Mouse (Mus musculus) frontal cortex, postnatal 10 days (tissue): ENCODE measurements at regions not wholly inside any gene's neighbourhood (a gene's known extent, or its start where the extent isn't known, plus 50 kb on each side); places are given as distances from the start of the nearest gene placed in this dataset.

Source experiments
- DNase-seq, 2 experiments: peaks; one replicate each; pipeline ENCODE4 v3.0.0; 2022; ENCODE audit warnings: low spot score in 2 of 2, mixed read lengths in 1 of 2

DNA sequence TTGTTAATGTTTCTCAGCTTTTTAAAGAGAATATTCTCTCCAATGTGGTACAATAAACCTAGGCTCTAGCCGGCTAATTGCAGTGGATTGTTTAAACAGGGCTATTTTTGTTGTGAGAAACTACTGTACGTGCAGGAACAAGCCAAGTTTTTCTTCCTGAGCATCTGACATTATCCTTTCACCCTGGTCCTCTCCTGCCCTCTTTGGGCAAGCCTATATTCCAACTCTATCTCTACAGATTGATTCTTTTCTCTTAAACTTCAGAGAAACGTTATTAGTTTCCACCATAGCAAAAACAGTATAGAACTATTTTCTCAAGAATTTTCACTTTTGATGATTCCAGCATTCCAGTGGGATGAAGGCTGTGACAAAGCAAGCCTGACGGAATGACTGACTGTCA lies 535.2 kb downstream of the Fgf9 start:
- no peak for DNase-seq

DNA sequence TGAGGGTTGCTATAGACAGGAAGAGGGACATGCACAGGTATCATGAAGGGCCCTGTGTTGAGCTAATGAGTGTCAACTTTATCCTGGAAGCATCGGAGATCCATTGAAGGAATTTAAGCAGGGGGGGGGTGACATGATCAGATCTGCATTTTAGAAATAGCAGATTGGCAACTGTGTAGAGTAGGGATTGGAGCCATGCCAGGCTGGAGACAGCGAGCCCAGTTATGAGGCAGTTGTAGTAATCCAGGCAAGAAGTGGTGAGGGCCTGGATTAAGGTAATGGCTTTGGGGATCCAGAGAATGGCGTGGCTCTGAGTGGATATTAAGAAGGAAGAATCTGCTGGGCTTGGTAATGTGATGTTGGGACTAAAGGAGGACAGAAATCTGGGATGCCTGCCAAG lies 528.5 kb downstream of the Fgf9 start:
- no peak for DNase-seq

- DNase-seq = no peak
These were observed 527.5 kb downstream of the Fgf9 start for GRCm38 (mm10) chr14:58597810-58598209.

DNA sequence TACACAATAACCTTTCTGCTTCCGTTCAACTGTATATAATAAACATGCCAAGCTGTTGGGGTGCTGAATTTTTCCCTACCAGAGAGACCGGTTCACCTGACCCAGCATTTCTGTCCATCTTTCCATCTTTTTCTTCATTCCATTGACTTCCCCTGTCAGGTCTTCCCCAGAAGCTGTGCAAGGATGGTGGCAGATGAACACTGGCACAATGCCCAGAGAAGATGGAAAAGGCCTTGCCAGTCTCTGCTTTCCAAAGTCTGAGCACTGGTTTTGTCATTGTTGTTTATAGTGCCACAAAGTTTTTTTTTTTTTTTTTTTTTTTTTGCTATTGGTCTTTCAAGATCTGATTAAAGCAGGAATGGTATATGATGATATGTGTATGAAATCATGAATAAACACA lies 526.6 kb downstream of the Fgf9 start:
- no peak for DNase-seq

GRCm38 (mm10) chr14:58581806-58582205 lies 511.5 kb downstream of the Fgf9 start:
- DNase-seq = no peak

- no peak for DNase-seq
These were observed 499.7 kb downstream of the Fgf9 start for GRCm38 (mm10) chr14:58570021-58570420.

DNA sequence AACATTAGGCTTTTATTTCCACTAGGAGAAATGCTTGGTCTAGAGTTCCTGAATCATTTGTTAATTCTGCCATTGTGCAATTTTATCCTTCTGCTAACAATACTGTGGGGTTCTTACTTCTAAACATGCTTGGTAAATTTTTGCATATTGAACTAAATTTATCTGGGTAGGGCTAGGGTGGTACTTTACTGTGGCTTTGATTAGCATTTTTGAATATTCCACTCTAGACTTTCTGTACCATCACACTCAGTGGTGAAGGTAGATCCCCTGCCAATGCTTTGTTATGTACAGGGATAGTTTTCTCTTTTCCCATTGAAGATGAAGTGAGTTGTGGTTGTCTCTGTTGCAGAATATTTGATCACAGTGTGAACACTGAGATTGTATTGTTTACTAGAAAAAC lies 497.1 kb downstream of the Fgf9 start:
- no peak for DNase-seq

DNA sequence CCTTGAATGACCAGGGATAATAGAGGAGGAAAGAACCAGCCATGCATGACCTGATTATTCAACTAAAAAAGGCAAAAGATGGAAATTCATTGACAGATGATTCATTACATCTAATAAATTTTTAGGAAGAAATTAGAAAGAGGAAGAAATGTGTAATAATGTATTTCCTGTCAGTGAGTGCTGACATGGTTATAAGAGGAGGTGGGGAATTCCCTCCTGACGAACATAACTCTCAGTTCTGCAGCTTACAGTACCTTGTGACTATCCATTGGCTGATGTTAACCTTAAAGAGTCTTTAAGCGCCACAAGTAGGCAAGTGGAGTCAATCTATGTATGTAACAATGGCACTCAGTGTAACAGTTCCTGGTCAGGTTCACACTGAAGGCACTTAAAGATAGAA lies 492.7 kb downstream of the Fgf9 start:
- no peak for DNase-seq

DNA sequence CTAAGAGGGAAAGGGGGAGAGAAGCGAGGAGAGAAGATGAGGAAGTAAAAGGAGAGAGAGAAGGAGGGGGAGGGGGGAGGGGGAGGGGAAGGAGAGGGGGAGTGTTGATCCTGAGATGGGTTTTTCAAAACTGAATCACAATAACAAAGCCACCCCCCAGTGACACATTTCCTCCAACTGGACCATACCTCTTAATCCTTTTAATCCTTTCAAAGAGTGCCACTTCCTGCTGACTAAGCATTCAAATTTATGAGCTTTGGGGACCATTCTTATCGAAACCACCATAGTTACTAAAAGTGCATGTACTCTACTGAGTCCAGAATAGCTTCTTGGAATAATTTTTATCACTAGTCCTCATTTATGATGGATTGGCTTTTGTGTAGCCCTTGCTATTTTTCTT lies 480.4 kb downstream of the Fgf9 start:
- DNase-seq = no peak

DNA sequence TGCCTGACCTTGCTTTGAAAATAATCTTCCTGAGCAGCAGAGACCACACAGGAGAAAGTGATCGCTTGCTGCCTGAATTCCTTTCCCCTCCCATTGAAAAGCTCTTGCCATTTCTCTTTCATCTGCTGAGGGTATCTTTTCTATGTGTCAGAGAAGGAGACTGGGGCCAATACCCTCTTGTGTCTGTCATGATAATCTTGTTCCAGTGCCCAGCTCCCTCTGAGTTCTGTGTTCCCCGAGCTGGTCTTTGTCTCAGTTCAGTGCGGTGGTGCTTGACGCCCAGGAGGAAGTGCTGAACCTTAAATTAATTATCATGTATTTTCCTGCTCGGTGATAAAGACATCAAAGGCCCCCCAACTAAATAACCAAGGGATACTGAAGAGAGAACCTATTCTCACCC lies 475.4 kb downstream of the Fgf9 start:
- DNase-seq = no peak

DNA sequence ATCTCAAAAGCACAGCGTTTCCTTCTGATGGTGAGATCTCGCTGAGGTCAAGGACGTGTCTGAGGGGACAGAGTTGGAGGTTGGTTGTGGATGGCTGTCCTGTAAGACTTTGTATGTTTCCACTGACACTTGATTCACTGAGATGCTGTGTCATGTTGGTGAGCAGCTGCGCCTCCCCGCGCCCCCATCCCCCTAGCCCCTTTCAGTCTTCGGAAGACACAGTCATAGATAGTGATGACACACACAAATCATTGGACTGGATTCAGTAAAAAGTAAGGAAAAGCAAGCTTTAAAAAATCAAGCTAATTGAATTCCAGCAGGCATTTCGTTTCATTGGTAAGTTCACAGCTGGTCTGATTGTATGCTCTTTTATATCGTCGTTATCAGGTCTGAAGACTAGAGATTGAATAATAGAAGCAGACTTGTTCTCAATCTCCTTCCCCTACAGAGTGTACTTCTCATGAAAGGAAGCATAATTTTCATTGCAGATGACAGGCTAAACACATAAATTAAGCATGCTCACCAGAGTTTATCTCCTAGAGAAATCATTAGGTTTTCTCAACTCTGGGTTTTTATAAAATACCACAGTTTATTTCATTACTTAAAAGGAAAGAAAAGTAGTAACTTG lies 472.9 kb downstream of the Fgf9 start:
- DNase-seq = no peak

DNA sequence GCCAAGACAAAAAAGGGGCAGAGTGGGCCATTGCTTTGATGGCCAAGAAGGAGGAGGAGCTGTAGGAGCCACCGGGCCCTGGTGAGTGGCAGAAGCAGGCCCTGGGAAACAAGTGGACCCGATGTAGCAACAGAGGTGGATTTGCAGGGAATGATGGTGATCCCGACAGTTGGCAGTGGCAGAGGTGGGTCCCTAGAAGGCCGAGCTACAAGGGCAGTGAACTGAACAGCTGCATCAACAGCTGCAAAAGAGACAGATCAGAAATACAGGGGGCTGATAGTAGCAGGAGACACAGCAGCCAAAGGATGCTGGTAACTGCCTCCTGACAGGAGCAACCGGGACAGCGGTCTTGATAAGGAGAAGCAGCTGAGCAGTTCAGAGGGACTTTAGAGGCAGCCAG lies 467.8 kb downstream of the Fgf9 start:
- no peak for DNase-seq

DNA sequence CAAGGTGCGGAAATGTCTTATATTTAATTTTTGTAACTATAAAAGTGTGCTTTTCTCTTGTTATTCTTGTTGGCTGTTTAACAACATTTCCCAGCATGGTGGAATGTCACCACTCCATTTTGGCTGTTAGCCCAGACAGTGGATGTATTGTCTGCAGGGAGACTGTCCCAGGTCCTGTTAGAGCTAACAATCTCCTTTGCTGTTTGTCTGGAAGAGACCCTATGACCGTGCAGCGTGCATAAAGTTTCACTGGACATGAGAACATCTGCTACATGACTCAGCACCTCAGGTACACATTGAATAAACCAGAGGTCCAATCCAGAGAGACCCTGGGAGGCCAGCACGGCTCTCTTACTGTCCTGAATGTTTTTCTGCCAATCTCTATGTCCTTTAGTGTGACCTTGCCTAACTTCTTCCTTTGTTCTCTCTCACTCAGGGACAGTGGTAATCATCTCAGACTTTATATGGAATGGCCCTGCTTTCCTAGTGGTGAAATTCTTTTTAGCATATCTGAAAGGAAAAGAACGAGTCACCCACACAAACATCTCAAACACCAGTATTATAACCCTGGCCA lies 450.7 kb downstream of the Fgf9 start:
- no peak for DNase-seq

- DNase-seq = no peak
These were observed 450.0 kb downstream of the Fgf9 start for GRCm38 (mm10) chr14:58520384-58520783.

DNA sequence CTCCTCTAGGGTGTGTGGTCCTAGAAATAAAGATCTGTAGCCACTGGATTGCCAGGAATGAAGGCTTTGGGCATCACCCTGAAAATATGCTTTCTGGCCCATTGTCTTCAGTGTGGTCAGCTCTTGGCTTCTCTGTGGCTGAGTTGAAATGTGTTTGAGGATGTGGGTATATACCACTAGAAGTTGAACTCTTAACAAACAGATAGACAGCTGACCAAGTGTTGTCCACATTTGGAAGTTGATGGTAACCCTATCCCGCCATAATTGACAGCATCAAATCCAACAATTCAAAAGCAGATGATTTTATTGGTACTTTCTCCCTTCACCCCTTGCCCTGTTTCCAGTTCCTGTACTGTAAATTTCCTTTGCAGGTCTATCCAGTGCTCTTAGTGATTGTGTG lies 448.7 kb downstream of the Fgf9 start:
- DNase-seq = no peak

- DNase-seq = no peak
These were observed 446.2 kb downstream of the Fgf9 start for GRCm38 (mm10) chr14:58516543-58516942.

DNA sequence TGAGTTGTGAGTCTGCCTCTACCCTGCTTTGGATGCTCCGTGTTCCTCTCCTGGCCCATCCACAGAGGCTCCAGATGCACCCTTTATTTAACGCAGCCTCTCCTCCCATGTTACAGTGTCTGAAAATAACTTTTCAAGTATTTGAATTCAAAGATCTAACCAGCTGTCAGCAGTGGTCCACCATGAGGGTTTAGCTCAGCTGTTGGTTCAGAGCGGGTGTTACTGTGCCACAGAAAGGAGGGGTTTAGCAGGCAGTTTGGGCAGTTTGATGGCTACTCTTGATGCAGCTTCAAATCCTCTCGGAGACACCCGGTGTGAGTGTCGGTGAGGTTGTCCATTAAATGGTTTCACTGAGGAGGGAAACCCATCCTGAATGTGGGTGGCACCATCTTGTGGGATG lies 441.8 kb downstream of the Fgf9 start:
- no peak for DNase-seq

- no peak for DNase-seq
These were observed 441.2 kb downstream of the Fgf9 start for GRCm38 (mm10) chr14:58511571-58511985.

GRCm38 (mm10) chr14:58510790-58511189 lies 440.4 kb downstream of the Fgf9 start:
- DNase-seq = no peak

- DNase-seq = no peak
These were observed 438.8 kb downstream of the Fgf9 start for GRCm38 (mm10) chr14:58509106-58509505.

DNA sequence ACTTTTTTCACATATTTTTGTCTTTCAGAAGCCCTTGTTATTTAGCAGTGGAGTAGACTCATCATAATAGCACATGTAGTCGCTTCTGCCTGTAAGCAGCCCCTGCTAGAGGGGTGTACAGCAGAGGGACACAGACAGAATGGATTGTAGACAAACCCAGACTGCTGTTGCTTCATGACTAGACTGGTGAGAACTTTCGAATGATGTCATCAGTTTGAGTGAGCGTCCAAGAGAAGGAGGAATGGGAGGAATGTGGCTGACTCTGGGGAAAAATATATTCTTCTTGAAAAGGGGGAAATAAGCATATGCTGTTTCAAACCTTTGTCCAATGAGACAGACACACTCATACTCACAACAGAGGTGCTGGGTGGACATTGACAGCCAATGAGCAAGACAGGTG lies 436.1 kb downstream of the Fgf9 start:
- DNase-seq = no peak

- no peak for DNase-seq
These were observed 435.5 kb downstream of the Fgf9 start for GRCm38 (mm10) chr14:58505841-58506240.

DNA sequence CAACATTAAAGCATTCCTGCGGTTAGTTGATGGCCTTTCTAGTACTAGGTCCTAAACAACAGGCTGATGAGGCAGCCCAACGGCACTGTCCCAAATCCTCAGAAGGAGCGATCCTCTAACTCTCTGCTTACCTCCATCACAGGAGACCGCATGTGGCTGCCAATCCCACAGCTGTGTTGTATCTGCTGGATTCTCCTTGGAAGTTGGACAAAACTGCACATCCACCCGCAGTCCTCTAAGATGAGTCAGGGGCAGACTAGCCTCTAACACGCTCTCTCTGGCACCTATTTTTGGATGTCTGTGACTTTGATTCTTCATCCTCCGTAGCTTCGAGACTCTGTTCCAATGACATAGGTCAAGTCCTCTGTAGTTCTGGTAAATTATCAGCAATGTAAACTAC lies 432.5 kb downstream of the Fgf9 start:
- no peak for DNase-seq

DNA sequence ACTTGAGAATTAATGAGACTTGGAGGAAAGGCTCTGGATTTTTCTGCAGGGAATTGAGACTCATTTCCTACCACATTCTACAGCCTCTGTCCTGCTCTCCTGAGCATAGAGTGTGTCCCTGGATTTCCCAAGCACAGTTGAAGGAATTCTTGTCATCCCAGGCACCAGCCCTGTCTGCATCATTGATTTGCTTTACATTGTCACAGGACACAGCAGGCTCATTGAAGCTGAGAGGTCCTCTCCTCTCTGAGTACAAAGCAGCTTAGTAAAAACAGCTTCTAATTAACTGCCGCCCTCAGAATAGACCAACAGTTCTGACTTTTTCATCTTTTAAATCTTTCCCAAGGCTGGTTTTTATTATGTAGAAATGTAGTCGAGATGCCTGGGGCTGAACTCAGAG lies 429.7 kb downstream of the Fgf9 start:
- no peak for DNase-seq
